Mouse (Mus musculus) limb, embryonic 14.5 days (tissue): Measurements from ENCODE around the gene Ranbp10. TPM values are rescaled to one million over a fixed set of nuclear protein-coding genes. Genes with fewer than 3 reads are reported as not detected.

ENCODE experiments used
- ATAC-seq: fragments of 200-750 bp; cut with Nextera tagmentation; 2 replicates; pipeline ENCODE4 v1.8.0; 2017; ENCODE audit warnings: low read depth, moderate number of reproducible peaks, moderate TSS enrichment; ENCODE audit not compliant: low FRiP score
- DNase-seq: peaks from one replicate; pipeline ENCODE4 v3.0.0-alpha.2; 2015; ENCODE audit warnings: low spot score
- H3K27ac ChIP-seq: fragments of 300-500 bp; sonication (generic); replicated peaks from 2 replicates; pipeline ENCODE4 v1.5.1; 2014; ENCODE audit warnings: low read depth, mild to moderate bottlenecking, low read length, moderate library complexity, mixed read lengths
- H3K27me3 ChIP-seq: fragments of 300-500 bp; sonication (generic); 2 replicates; pipeline ENCODE4 v1.6.1; 2014; ENCODE audit warnings: low read length, mixed read lengths; ENCODE audit not compliant: control insufficient read depth, insufficient read depth
- H3K36me3 ChIP-seq: fragments of 300-500 bp; sonication (generic); 2 replicates; pipeline ENCODE4 v1.6.1; 2014; ENCODE audit warnings: mild to moderate bottlenecking, low read length, moderate library complexity, mixed read lengths; ENCODE audit not compliant: control insufficient read depth, insufficient read depth
- H3K4me1 ChIP-seq: fragments of 300-500 bp; sonication (generic); 2 replicates; pipeline ENCODE4 v1.6.1; 2014; ENCODE audit warnings: antibody characterized with exemption, low read length, mixed read lengths; ENCODE audit not compliant: control insufficient read depth, insufficient read depth
- H3K4me2 ChIP-seq: fragments of 300-500 bp; sonication (generic); replicated peaks from 2 replicates; pipeline ENCODE4 v1.6.1; 2014; ENCODE audit warnings: low read depth, mild to moderate bottlenecking, low read length, moderate library complexity; ENCODE audit not compliant: severe bottlenecking
- H3K4me3 ChIP-seq: fragments of 300-500 bp; sonication (generic); replicated peaks from 2 replicates; pipeline ENCODE4 v1.5.1; 2014; ENCODE audit warnings: low read length
- H3K9ac ChIP-seq: fragments of 300-500 bp; sonication (generic); 2 replicates; pipeline ENCODE4 v1.6.1; 2014; ENCODE audit warnings: mild to moderate bottlenecking, low read depth, low read length, moderate library complexity; ENCODE audit not compliant: severe bottlenecking
- H3K9me3 ChIP-seq: fragments of 300-500 bp; sonication (generic); 2 replicates; pipeline ENCODE4 v1.6.1; 2016; ENCODE audit warnings: low read length; ENCODE audit not compliant: control insufficient read depth
- POLR2A ChIP-seq: fragments of 200-500 bp; IDR thresholded peaks from 2 replicates; pipeline ENCODE4 v1.8.0; 2012; ENCODE audit warnings: inconsistent platforms, mild to moderate bottlenecking, moderate library complexity, borderline replicate concordance; ENCODE audit not compliant: insufficient read depth, insufficient read length; ENCODE audit errors: extremely low read depth
- WGBS: fragments of 180-500 bp; shearing (Covaris S2); extraction: QIAGEN DNeasy Blood & Tissue Kit; methylation state at CpG from one replicate; pipeline ENCODE4 v1.1.7; 2014; 5-methylcytosine and 5-hydroxymethylcytosine counted together
- polyA plus RNA-seq, 2 experiments: library from polyadenylated mRNA; depleted of rRNA in 1 of 2; stranded (reverse) in 1 of 2; unstranded in 1 of 2; fragments of >200 nt; fragmentation: Nextera tagmentation in 1 of 2; extraction: Ambion mirVana in 1 of 2; gene quantifications; 2 replicates each; pipeline versions ENCODE4 v1.2.1 to v1.2.3; 2012 to 2014

Gene Ranbp10
- polyA plus RNA-seq, 2 experiments = 12.2 to 31.3 TPM

DNA sequence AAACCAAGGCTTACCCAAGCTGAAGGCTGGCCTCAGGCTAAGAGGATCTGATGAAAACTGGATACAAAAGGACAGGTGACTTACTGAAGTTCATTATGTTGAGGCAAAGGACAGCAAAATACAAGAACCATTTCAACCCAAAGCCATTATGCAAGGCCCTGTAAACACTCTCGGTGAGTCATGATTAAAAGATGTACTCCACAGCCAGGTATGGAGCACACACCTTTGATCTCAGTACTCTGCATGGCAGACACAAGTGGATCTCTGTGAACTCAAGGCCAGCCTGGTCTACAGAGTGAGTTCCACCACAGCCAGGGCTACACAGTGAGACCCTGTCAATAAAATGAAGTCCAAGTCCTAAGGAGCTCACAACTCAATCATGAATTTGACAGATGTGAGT is 31.4 kb downstream of the Ranbp10 start:
- TF ChIP-seq POLR2A = no peak
- H3K27ac ChIP-seq = no peak overlapping the region
- DNase-seq (no peak), ATAC-seq (no peak)
- peaks cover 6% of the 10 kb centered on the region; the same call in 1 of the 2 replicates for H3K4me1 ChIP-seq
- H3K9me3 ChIP-seq = no peaks in the 10 kb centered on the region
- no peak overlapping the region for H3K4me3 ChIP-seq
- H3K4me2 ChIP-seq = no peak overlapping the region
- peaks cover 4% of the 10 kb centered on the region; the same call in 1 of the 2 replicates for H3K36me3 ChIP-seq
- no peaks in the 10 kb centered on the region for H3K27me3 ChIP-seq
- 77% methylated on average over 1 of the region's 1 CpGs for WGBS
- no peak overlapping the region for H3K9ac ChIP-seq

DNA sequence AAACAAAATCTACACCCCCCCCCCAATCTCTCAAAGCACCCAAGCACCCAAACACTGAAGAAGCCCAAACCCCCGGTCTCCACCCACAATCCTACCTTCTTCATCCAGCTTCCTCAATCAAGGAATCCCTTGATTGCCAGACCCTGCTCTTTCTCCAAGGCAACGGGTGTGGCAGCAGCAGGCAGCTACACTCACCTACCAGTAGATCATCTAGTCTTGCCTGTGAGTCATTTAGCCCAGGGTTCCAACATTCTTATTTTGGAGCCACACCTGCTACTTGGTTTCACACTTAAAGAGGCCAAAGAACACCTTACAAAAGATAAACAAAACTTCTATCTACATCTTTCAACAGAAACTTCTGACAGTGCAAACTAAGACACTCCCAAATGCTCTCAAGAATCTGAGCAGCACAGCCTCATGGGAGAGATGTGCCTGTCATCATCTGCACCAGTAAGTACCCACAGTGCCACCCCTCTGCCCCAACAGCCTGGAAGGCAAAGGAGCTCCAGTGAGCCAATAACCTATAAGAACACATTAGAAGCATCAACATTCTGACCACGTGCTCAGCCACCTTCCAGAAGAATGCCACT is 33.0 kb downstream of the Ranbp10 start:
- peaks cover 4% of the 10 kb centered on the region; the same call in 1 of the 2 replicates for H3K36me3 ChIP-seq
- no peak overlapping the region for H3K9ac ChIP-seq
- TF ChIP-seq POLR2A = no peak
- no peaks in the 10 kb centered on the region for H3K27me3 ChIP-seq
- DNase-seq (no peak), ATAC-seq (no peak)
- no peak overlapping the region for H3K27ac ChIP-seq
- H3K4me1 ChIP-seq = peaks cover 2% of the 10 kb centered on the region; the same call in 1 of the 2 replicates
- H3K4me3 ChIP-seq = no peak overlapping the region
- 79% methylated on average over 3 of the region's 3 CpGs for WGBS
- no peaks in the 10 kb centered on the region for H3K9me3 ChIP-seq
- no peak overlapping the region for H3K4me2 ChIP-seq

- H3K36me3 ChIP-seq = peaks cover 4% of the 10 kb centered on the region; the same call in 1 of the 2 replicates
- H3K4me1 ChIP-seq = no peaks in the 10 kb centered on the region
- H3K27ac ChIP-seq = no peak overlapping the region
- no peak overlapping the region for H3K4me3 ChIP-seq
- H3K9ac ChIP-seq = no peak overlapping the region
- no peaks in the 10 kb centered on the region for H3K27me3 ChIP-seq
- WGBS = 94% methylated on average over 1 of the region's 1 CpGs
- ATAC-seq (no peak), DNase-seq (no peak)
- H3K9me3 ChIP-seq = no peaks in the 10 kb centered on the region
- no peak overlapping the region for H3K4me2 ChIP-seq
- TF ChIP-seq POLR2A = no peak
These were observed 33.8 kb downstream of the Ranbp10 start for GRCm38 (mm10) chr8:105793331-105793730.

DNA sequence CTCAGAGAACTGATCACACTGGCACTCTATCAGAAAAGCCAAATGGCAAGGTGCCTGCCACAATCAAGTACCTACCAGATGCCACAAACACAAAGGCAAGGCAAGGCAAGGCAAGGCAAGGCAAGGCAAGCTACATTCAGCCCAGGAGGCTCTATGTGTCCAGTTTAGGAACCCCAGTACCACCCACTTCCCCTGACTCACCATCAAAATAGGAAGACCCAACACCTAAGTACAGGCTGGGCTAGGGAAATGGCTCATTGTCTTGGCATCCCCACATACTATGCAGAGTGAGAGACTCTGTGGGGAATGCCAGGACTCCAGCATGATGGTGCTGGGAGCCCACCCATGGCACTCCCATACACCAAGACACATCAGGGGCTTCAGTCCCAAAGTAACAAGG is 37.5 kb downstream of the Ranbp10 start:
- no peak for DNase-seq
- Histone ChIP-seq H3K27me3 (no peaks in the 10 kb centered on the region), H3K36me3 (peaks cover 24% of the 10 kb centered on the region), H3K27ac (no peak overlapping the region), H3K9me3 (no peaks in the 10 kb centered on the region), H3K9ac (no peak overlapping the region), H3K4me1 (no peaks in the 10 kb centered on the region), H3K4me3 (no peak overlapping the region), H3K4me2 (no peak overlapping the region)
- ATAC-seq = no peak
- TF ChIP-seq POLR2A = no peak

DNA sequence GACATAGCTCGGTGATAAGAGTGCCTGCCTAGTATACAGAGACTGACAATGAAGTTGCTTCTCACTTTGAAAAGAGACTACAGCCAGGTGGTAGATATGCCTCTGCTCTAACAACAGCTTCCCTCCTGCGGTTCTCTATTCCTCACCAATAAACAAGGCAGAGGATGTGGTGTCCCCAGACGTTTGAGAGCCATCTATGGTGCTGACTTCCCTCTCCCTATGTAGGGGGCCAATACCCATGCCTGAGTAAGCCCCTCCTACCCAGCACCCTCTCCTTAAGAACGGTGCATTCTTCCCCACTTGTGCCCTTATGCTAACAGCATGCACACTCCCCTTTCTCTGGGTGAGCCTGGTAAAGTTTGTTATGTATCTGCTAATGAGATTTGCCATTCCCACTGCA is 38.2 kb downstream of the Ranbp10 start:
- Histone ChIP-seq H3K9ac (no peak overlapping the region), H3K4me2 (no peak overlapping the region), H3K9me3 (no peaks in the 10 kb centered on the region), H3K4me1 (no peaks in the 10 kb centered on the region), H3K27me3 (no peaks in the 10 kb centered on the region), H3K4me3 (no peak overlapping the region), H3K36me3 (peaks cover 26% of the 10 kb centered on the region), H3K27ac (no peak overlapping the region)
- no peak for TF ChIP-seq POLR2A
- ATAC-seq (no peak), DNase-seq (no peak)
- 50% methylated on average over 4 of the region's 4 CpGs for whole genome bisulfite sequencing
